Mouse (Mus musculus): ENCODE data around the gene Dph7. TPM values are rescaled to one million over a fixed set of nuclear protein-coding genes. Genes with fewer than 3 reads are reported as not detected.
"Not testable (repeated sequence)": the region's sequence is repeated elsewhere in the genome, so short reads cannot be mapped to it uniquely, and the experiment has no call there.

The Dph7 gene
- polyA plus RNA-seq, 1 experiment from 2014 or later: 20.6 TPM

- 84% methylated on average over 4 of the region's 4 CpGs for WGBS
- peaks cover 14% of the 10 kb centered on the region; the same call in 1 of the 2 replicates for H3K36me3 ChIP-seq (ENCODE audit: control insufficient read depth, insufficient read depth, low read length)
Measured at GRCm38 (mm10) chr2:24952537-24953055, 9.6 kb upstream of the Dph7 start.

GRCm38 (mm10) chr2:24960910-24961309, 1.3 kb upstream of the Dph7 start:
- Histone ChIP-seq H3K27me3 (replicated peaks; ENCODE audit: control insufficient read depth, insufficient read depth, low read length) (no peaks in the 10 kb centered on the region), H3K4me3 (ENCODE audit: low read length) (no peak overlapping the region), H3K4me1 (ENCODE audit: control insufficient read depth, insufficient read depth, low read length) (peaks cover 9% of the 10 kb centered on the region), H3K27ac (ENCODE audit: low read length) (no peak overlapping the region), H3K9me3 (ENCODE audit: control insufficient read depth, low read length) (no peaks in the 10 kb centered on the region), H3K36me3 (ENCODE audit: control insufficient read depth, insufficient read depth, low read length) (peaks cover 11% of the 10 kb centered on the region), H3K4me2 (ENCODE audit: low read depth, low read length) (no peak overlapping the region), H3K9ac (ENCODE audit: low read depth, low read length) (no peak overlapping the region)
- ATAC-seq: no peak
- WGBS: 26% methylated on average over 3 of the region's 3 CpGs

More at GRCm38 (mm10) chr2:24952537-24953055, 9.6 kb upstream of the Dph7 start:
- no peak overlapping the region for H3K27ac ChIP-seq (ENCODE audit: low read length)
- H3K4me1 ChIP-seq (ENCODE audit: control insufficient read depth, insufficient read depth, low read length): peaks cover 12% of the 10 kb centered on the region
- no peaks in the 10 kb centered on the region for H3K27me3 ChIP-seq (replicated peaks; ENCODE audit: control insufficient read depth, insufficient read depth, low read length)
- no peak for ATAC-seq
- H3K4me3 ChIP-seq (ENCODE audit: low read length): no peak overlapping the region
- H3K4me2 ChIP-seq (ENCODE audit: low read depth, low read length): no peak overlapping the region
- H3K9ac ChIP-seq (ENCODE audit: low read depth, low read length): no peak overlapping the region
- no peaks in the 10 kb centered on the region for H3K9me3 ChIP-seq (ENCODE audit: control insufficient read depth, low read length)

- Histone ChIP-seq H3K9me3 (ENCODE audit: control insufficient read depth, low read length) (no peaks in the 10 kb centered on the region), H3K27ac (ENCODE audit: low read length) (no peak overlapping the region), H3K4me3 (ENCODE audit: low read length) (no peak overlapping the region), H3K27me3 (replicated peaks; ENCODE audit: control insufficient read depth, insufficient read depth, low read length) (no peaks in the 10 kb centered on the region), H3K36me3 (ENCODE audit: control insufficient read depth, insufficient read depth, low read length) (peaks cover 4% of the 10 kb centered on the region; the same call in 1 of the 2 replicates), H3K4me2 (ENCODE audit: low read depth, low read length) (no peak overlapping the region), H3K4me1 (ENCODE audit: control insufficient read depth, insufficient read depth, low read length) (peaks cover 10% of the 10 kb centered on the region), H3K9ac (ENCODE audit: low read depth, low read length) (no peak overlapping the region)
- WGBS: 86% methylated on average over 4 of the region's 4 CpGs
- ATAC-seq: no peak
Measured at GRCm38 (mm10) chr2:24970386-24970785, 8.2 kb downstream of the Dph7 start.

- H3K9me3 ChIP-seq (ENCODE audit: control insufficient read depth, low read length); H3K27me3 ChIP-seq (replicated peaks; ENCODE audit: control insufficient read depth, insufficient read depth, low read length); H3K36me3 ChIP-seq (ENCODE audit: control insufficient read depth, insufficient read depth, low read length); ATAC-seq: not testable (repeated sequence)
- H3K27ac ChIP-seq (ENCODE audit: low read length): peak overlapping the region; percentile 84
- WGBS: under 1% methylated on average over 17 of the region's 17 CpGs
- peak overlapping the region; percentile 86 for H3K9ac ChIP-seq (ENCODE audit: low read depth, low read length)
- peak overlapping the region; percentile 84 for H3K4me3 ChIP-seq (ENCODE audit: low read length)
- peak overlapping the region; percentile 95 for H3K4me2 ChIP-seq (ENCODE audit: low read depth, low read length)
- H3K4me1 ChIP-seq (ENCODE audit: control insufficient read depth, insufficient read depth, low read length): peaks cover 10% of the 10 kb centered on the region
Measured at GRCm38 (mm10) chr2:24974452-24974851, 12.3 kb downstream of the Dph7 start.

- Histone ChIP-seq H3K27me3 (replicated peaks; ENCODE audit: control insufficient read depth, insufficient read depth, low read length) (no peaks in the 10 kb centered on the region), H3K36me3 (ENCODE audit: control insufficient read depth, insufficient read depth, low read length) (no peaks in the 10 kb centered on the region; the same call in 1 of the 2 replicates), H3K9me3 (ENCODE audit: control insufficient read depth, low read length) (no peaks in the 10 kb centered on the region), H3K27ac (ENCODE audit: low read length) (peak within 1 kb of the TSS; percentile 94), H3K4me1 (ENCODE audit: control insufficient read depth, insufficient read depth, low read length) (peaks cover 10% of the 10 kb centered on the region), H3K9ac (ENCODE audit: low read depth, low read length) (peak within 1 kb of the TSS; percentile 86), H3K4me2 (ENCODE audit: low read depth, low read length) (peak within 1 kb of the TSS; percentile 95), H3K4me3 (ENCODE audit: low read length) (peak within 1 kb of the TSS; percentile 84)
- WGBS: under 1% methylated on average over 64 of the region's 64 CpGs
- peak; percentile 99 for ATAC-seq
Measured at GRCm38 (mm10) chr2:24974906-24975703, 12.9 kb downstream of the Dph7 start, which contains the start of gene Mrpl41. TSS of gene Mrpl41 (minus strand) at chr2:24975098.

- Histone ChIP-seq H3K9me3 (ENCODE audit: control insufficient read depth, low read length) (no peaks in the 10 kb centered on the region), H3K4me3 (ENCODE audit: low read length) (peak within 1 kb of the TSS; percentile 84), H3K4me1 (ENCODE audit: control insufficient read depth, insufficient read depth, low read length) (peaks cover 10% of the 10 kb centered on the region), H3K27ac (ENCODE audit: low read length) (peak within 1 kb of the TSS; percentile 94), H3K9ac (ENCODE audit: low read depth, low read length) (peak within 1 kb of the TSS; percentile 86), H3K27me3 (replicated peaks; ENCODE audit: control insufficient read depth, insufficient read depth, low read length) (no peaks in the 10 kb centered on the region), H3K4me2 (ENCODE audit: low read depth, low read length) (peak within 1 kb of the TSS; percentile 95), H3K36me3 (ENCODE audit: control insufficient read depth, insufficient read depth, low read length) (no peaks in the 10 kb centered on the region; the same call in 1 of the 2 replicates)
- peak; percentile 73 for ATAC-seq
- WGBS: under 1% methylated on average over 16 of the region's 16 CpGs
Measured at GRCm38 (mm10) chr2:24975704-24976297, 13.6 kb downstream of the Dph7 start, which contains the start of gene Pnpla7. TSS of gene Pnpla7 (plus strand) at chr2:24976033.

- H3K9me3 ChIP-seq (ENCODE audit: control insufficient read depth, low read length): no peaks in the 10 kb centered on the region
- no peak overlapping the region for H3K4me3 ChIP-seq (ENCODE audit: low read length)
- WGBS: 88% methylated on average over 5 of the region's 5 CpGs
- H3K27ac ChIP-seq (ENCODE audit: low read length): no peak overlapping the region
- no peaks in the 10 kb centered on the region for H3K27me3 ChIP-seq (replicated peaks; ENCODE audit: control insufficient read depth, insufficient read depth, low read length)
- H3K4me1 ChIP-seq (ENCODE audit: control insufficient read depth, insufficient read depth, low read length): peaks cover 10% of the 10 kb centered on the region
- H3K4me2 ChIP-seq (ENCODE audit: low read depth, low read length): no peak overlapping the region
- ATAC-seq: no peak
- no peak overlapping the region for H3K9ac ChIP-seq (ENCODE audit: low read depth, low read length)
- no peaks in the 10 kb centered on the region; the same call in 1 of the 2 replicates for H3K36me3 ChIP-seq (ENCODE audit: control insufficient read depth, insufficient read depth, low read length)
Measured at GRCm38 (mm10) chr2:24976960-24977359, 14.8 kb downstream of the Dph7 start.

- WGBS: 51% methylated on average over 2 of the region's 2 CpGs
- ATAC-seq: no peak
- H3K4me3 ChIP-seq (ENCODE audit: low read length): no peak overlapping the region
- no peaks in the 10 kb centered on the region for H3K27me3 ChIP-seq (replicated peaks; ENCODE audit: control insufficient read depth, insufficient read depth, low read length)
- no peak overlapping the region for H3K9ac ChIP-seq (ENCODE audit: low read depth, low read length)
- no peak overlapping the region for H3K4me2 ChIP-seq (ENCODE audit: low read depth, low read length)
- no peaks in the 10 kb centered on the region for H3K9me3 ChIP-seq (ENCODE audit: control insufficient read depth, low read length)
- H3K36me3 ChIP-seq (ENCODE audit: control insufficient read depth, insufficient read depth, low read length): no peaks in the 10 kb centered on the region
- H3K4me1 ChIP-seq (ENCODE audit: control insufficient read depth, insufficient read depth, low read length): no peaks in the 10 kb centered on the region
- no peak overlapping the region for H3K27ac ChIP-seq (ENCODE audit: low read length)
Measured at GRCm38 (mm10) chr2:24987762-24988161, 25.6 kb downstream of the Dph7 start.

- no peak for ATAC-seq
- no peak overlapping the region for H3K4me2 ChIP-seq (ENCODE audit: low read depth, low read length)
- H3K9me3 ChIP-seq (ENCODE audit: control insufficient read depth, low read length): no peaks in the 10 kb centered on the region
- H3K27me3 ChIP-seq (replicated peaks; ENCODE audit: control insufficient read depth, insufficient read depth, low read length): no peaks in the 10 kb centered on the region
- H3K4me1 ChIP-seq (ENCODE audit: control insufficient read depth, insufficient read depth, low read length): no peaks in the 10 kb centered on the region
- H3K4me3 ChIP-seq (ENCODE audit: low read length): no peak overlapping the region
- H3K9ac ChIP-seq (ENCODE audit: low read depth, low read length): no peak overlapping the region
- H3K36me3 ChIP-seq (ENCODE audit: control insufficient read depth, insufficient read depth, low read length): no peaks in the 10 kb centered on the region
- no peak overlapping the region for H3K27ac ChIP-seq (ENCODE audit: low read length)
- 90% methylated on average over 6 of the region's 6 CpGs for WGBS
Measured at GRCm38 (mm10) chr2:24995332-24995731, 33.1 kb downstream of the Dph7 start.

All from intestine, embryonic 16.5 days (tissue).